Mouse (Mus musculus) midbrain, embryonic 16.5 days (tissue): ENCODE results near the gene Rasgrp2. TPM values are rescaled to one million over a fixed set of nuclear protein-coding genes. Genes with fewer than 3 reads are reported as not detected.
A peak's percentile ranks its signal among the peaks of the same experiment; 100 is the strongest.

Experiments
- ATAC-seq: fragments of 200-750 bp; cut with Nextera tagmentation; 2 replicates; pipeline ENCODE4 v1.8.0; 2017; ENCODE audit warnings: moderate TSS enrichment
- H3K27ac ChIP-seq: fragments of 300-500 bp; sonication (generic); 2 replicates; pipeline ENCODE4 v1.5.1; 2014; ENCODE audit warnings: mild to moderate bottlenecking, low read length, mixed read lengths
- H3K27me3 ChIP-seq: fragments of 300-500 bp; sonication (generic); 2 replicates; pipeline ENCODE4 v1.6.1; 2014; ENCODE audit warnings: low read depth, low read length, mixed read lengths; ENCODE audit not compliant: control insufficient read depth, insufficient read depth
- H3K36me3 ChIP-seq: fragments of 300-500 bp; sonication (generic); 2 replicates; pipeline ENCODE4 v1.6.1; 2014; ENCODE audit warnings: mild to moderate bottlenecking, low read length, moderate library complexity, mixed read lengths; ENCODE audit not compliant: control insufficient read depth, insufficient read depth
- H3K4me1 ChIP-seq: fragments of 300-500 bp; sonication (generic); 2 replicates; pipeline ENCODE4 v1.6.1; 2014; ENCODE audit warnings: mild to moderate bottlenecking, low read length, mixed read lengths; ENCODE audit not compliant: control insufficient read depth, insufficient read depth
- H3K4me2 ChIP-seq: fragments of 300-500 bp; sonication (generic); 2 replicates; pipeline ENCODE4 v1.6.1; 2014; ENCODE audit warnings: mild to moderate bottlenecking, low read length, mixed read lengths
- H3K4me3 ChIP-seq: fragments of 300-500 bp; sonication (generic); 2 replicates; pipeline ENCODE4 v1.5.1; 2014; ENCODE audit warnings: low read depth, mild to moderate bottlenecking, low read length, moderate library complexity, mixed read lengths
- H3K9ac ChIP-seq: fragments of 300-500 bp; sonication (generic); 2 replicates; pipeline ENCODE4 v1.6.1; 2014; ENCODE audit warnings: low read depth, low read length, mixed read lengths
- H3K9me3 ChIP-seq: fragments of 300-500 bp; sonication (generic); replicated peaks from 2 replicates; pipeline ENCODE4 v1.6.1; 2014; ENCODE audit warnings: mild to moderate bottlenecking, low read length, mixed read lengths; ENCODE audit not compliant: control insufficient read depth, poor library complexity, severe bottlenecking
- WGBS: fragments of 180-500 bp; shearing (Covaris S2); extraction: QIAGEN DNeasy Blood & Tissue Kit; methylation state at CpG from one replicate; pipeline ENCODE4 v1.1.7; 2014; 5-methylcytosine and 5-hydroxymethylcytosine counted together
- polyA plus RNA-seq: library from polyadenylated mRNA; unstranded; fragments of >200 nt; fragmentation: Nextera tagmentation; extraction: Ambion mirVana; gene quantifications from 2 replicates; pipeline ENCODE4 v1.2.1, GENCODE M21; 2015

Gene Rasgrp2
- polyA plus RNA-seq, 1 experiment from 2014 or later = 139 TPM

- no peaks in the 10 kb centered on the region for H3K9me3 ChIP-seq
- no peak for ATAC-seq
- peaks cover 8% of the 10 kb centered on the region for H3K4me1 ChIP-seq
- H3K4me3 ChIP-seq = no peak overlapping the region
- H3K36me3 ChIP-seq = no peaks in the 10 kb centered on the region
- H3K27ac ChIP-seq = no peak overlapping the region
- H3K4me2 ChIP-seq = no peak overlapping the region
- WGBS = 68% methylated on average over 9 of the region's 9 CpGs
- no peak overlapping the region for H3K9ac ChIP-seq
- no peaks in the 10 kb centered on the region for H3K27me3 ChIP-seq
Measured at GRCm38 (mm10) chr19:6386234-6386633, 12.9 kb upstream of the Rasgrp2 start.

- Histone ChIP-seq H3K4me3 (no peak overlapping the region), H3K4me2 (no peak overlapping the region), H3K27ac (no peak overlapping the region), H3K9ac (no peak overlapping the region), H3K36me3 (no peaks in the 10 kb centered on the region), H3K27me3 (no peaks in the 10 kb centered on the region), H3K9me3 (no peaks in the 10 kb centered on the region), H3K4me1 (peaks cover 8% of the 10 kb centered on the region)
- ATAC-seq = no peak
- WGBS = 85% methylated on average over 13 of the region's 13 CpGs
Measured at GRCm38 (mm10) chr19:6388006-6388405, 11.1 kb upstream of the Rasgrp2 start.

DNA sequence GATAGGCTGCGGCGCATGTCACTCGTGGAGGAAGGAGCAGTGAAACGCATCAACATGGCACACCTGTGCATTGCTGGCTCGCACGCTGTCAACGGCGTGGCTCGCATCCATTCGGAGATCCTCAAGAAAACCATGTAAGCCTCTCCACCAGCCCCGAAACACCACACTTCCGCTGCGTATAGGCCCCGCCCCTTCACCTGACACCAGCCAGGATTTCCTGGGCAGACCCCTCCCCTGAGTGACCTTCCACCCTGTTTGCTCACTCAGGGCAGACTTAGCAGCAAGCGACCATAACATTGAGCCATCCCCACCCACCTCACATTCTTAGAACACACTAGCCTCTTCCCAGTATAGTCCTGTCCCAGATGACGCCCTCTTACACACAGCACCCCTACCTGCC, 9.3 kb upstream of the Rasgrp2 start:
- 7% methylated on average over 16 of the region's 16 CpGs for WGBS
- H3K4me2 ChIP-seq = peak overlapping the region; percentile 68
- ATAC-seq = peak; percentile 55
- peak overlapping the region; percentile 37 for H3K4me3 ChIP-seq
- no peaks in the 10 kb centered on the region for H3K27me3 ChIP-seq
- peak overlapping the region; percentile 68 for H3K9ac ChIP-seq
- H3K27ac ChIP-seq = no peak overlapping the region
- H3K4me1 ChIP-seq = peaks cover 8% of the 10 kb centered on the region
- H3K36me3 ChIP-seq = no peaks in the 10 kb centered on the region
- H3K9me3 ChIP-seq = no peaks in the 10 kb centered on the region

DNA sequence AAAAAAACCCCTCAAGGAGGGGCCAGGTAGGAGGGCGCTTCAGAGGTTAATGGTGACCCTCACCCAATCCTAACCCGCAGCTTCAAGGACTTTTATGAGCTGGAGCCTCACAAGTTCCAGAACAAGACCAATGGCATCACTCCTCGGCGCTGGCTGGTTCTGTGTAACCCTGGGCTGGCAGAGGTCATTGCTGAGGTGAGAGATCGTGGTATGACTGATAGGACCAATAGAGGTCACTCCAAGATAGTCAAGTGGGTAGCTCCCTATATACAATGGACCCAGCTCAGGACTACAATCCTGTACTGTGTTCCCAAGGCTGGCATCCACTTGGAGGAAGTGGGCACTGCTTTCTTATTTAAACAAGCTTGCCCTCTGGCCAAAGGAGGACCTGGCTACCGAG, 8.9 kb upstream of the Rasgrp2 start:
- peak overlapping the region; percentile 37 for H3K4me3 ChIP-seq
- 64% methylated on average over 6 of the region's 6 CpGs for WGBS
- H3K4me2 ChIP-seq = peak overlapping the region; percentile 68
- no peak overlapping the region for H3K27ac ChIP-seq
- no peaks in the 10 kb centered on the region for H3K27me3 ChIP-seq
- no peaks in the 10 kb centered on the region for H3K36me3 ChIP-seq
- no peaks in the 10 kb centered on the region for H3K9me3 ChIP-seq
- H3K4me1 ChIP-seq = peaks cover 8% of the 10 kb centered on the region
- ATAC-seq = peak; percentile 8; the same call in 1 of the 2 replicates
- H3K9ac ChIP-seq = peak overlapping the region; percentile 68

DNA sequence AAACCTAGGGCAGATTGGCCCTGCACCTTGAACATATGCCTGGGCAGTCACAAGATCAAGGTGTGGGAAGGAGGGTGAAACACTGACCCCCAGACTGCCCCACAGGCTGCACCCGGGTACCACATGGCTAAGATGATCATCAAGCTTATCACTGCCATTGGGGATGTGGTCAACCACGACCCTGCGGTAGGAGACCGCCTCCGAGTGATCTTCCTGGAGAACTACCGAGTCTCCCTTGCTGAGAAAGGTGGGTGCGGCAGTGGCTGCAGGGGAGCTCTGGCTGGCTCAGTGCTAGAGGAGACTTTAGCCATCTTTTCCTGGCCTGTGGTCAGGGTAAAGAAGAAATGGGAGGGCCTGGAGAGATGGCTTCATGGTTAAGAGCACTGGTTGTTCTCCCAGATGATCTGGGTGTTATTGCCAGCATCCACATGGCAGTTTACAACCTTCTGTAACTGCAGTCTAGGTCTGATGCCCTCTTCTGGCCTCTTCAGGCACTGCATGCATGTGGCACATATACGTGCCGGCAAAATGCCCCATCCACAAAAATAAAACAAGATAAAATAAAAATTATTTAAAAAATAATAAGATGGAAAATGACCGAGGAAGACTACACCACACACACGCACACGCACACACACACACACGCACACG, 6.3 kb upstream of the Rasgrp2 start:
- 93% methylated on average over 14 of the region's 14 CpGs for WGBS
- Histone ChIP-seq H3K27me3 (no peaks in the 10 kb centered on the region), H3K9ac (no peak overlapping the region), H3K27ac (no peak overlapping the region), H3K4me2 (no peak overlapping the region), H3K4me1 (peaks cover 8% of the 10 kb centered on the region), H3K9me3 (no peaks in the 10 kb centered on the region), H3K36me3 (no peaks in the 10 kb centered on the region), H3K4me3 (no peak overlapping the region)
- no peak for ATAC-seq

DNA sequence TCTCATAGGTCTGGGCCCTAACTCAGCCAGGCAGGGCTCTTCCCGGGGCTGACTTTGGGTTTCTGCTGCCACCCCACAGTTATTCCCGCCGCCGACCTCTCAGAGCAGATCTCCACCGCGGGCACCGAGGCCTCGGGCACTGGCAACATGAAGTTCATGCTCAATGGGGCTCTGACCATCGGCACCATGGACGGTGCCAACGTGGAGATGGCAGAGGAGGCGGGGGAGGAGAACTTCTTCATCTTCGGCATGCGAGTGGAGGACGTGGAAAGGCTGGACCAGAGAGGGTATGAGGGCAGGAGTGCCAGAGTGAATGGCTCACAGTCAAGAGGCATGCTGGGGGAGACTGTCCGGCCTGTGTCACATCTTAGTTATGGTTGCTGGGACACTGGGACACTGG, 5.5 kb upstream of the Rasgrp2 start:
- H3K4me1 ChIP-seq = peaks cover 11% of the 10 kb centered on the region
- H3K9ac ChIP-seq = no peak overlapping the region
- H3K4me3 ChIP-seq = no peak overlapping the region
- no peak overlapping the region for H3K27ac ChIP-seq
- H3K9me3 ChIP-seq = no peaks in the 10 kb centered on the region
- ATAC-seq = no peak
- WGBS = 96% methylated on average over 16 of the region's 16 CpGs
- no peak overlapping the region for H3K4me2 ChIP-seq
- H3K36me3 ChIP-seq = no peaks in the 10 kb centered on the region
- no peaks in the 10 kb centered on the region for H3K27me3 ChIP-seq

DNA sequence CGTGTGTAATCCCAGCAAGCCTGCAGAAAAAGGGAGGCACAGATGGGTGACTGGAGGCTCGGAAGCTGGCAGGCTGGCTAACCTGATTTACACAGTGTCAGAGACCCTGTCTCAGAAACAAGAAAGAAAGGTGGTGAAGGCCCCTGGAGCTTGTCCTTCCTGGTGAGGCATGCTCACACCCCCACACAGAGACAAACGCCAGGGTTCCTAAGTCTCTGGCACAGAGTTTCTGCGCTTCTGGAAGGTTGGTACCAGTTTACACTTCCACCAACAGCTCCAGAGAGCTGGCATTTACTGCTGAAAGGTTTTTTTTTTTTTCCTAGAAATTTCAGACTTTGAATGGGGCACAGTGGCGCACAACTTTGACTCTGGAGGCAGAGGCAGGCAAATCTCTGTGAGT, 2.9 kb upstream of the Rasgrp2 start:
- 86% methylated on average over 5 of the region's 5 CpGs for WGBS

GRCm38 (mm10) chr19:6397582-6398249, 1.4 kb upstream of the Rasgrp2 start:
- H3K4me3 ChIP-seq = no peak overlapping the region
- WGBS = 84% methylated on average over 22 of the region's 22 CpGs
- ATAC-seq = no peak

More for the DNA sequence above, 2.9 kb upstream of the Rasgrp2 start:
- no peak overlapping the region for H3K4me3 ChIP-seq
- H3K27me3 ChIP-seq = no peaks in the 10 kb centered on the region
- H3K9ac ChIP-seq = no peak overlapping the region
- no peaks in the 10 kb centered on the region for H3K9me3 ChIP-seq
- H3K4me2 ChIP-seq = no peak overlapping the region
- no peak overlapping the region for H3K27ac ChIP-seq
- peaks cover 24% of the 10 kb centered on the region for H3K4me1 ChIP-seq
- H3K36me3 ChIP-seq = no peaks in the 10 kb centered on the region
- no peak for ATAC-seq

More at GRCm38 (mm10) chr19:6397582-6398249, 1.4 kb upstream of the Rasgrp2 start:
- H3K36me3 ChIP-seq = no peaks in the 10 kb centered on the region
- H3K4me1 ChIP-seq = peaks cover 34% of the 10 kb centered on the region
- H3K4me2 ChIP-seq = peak overlapping the region; percentile 97; the same call in 1 of the 2 replicates
- H3K9ac ChIP-seq = no peak overlapping the region
- H3K9me3 ChIP-seq = no peaks in the 10 kb centered on the region
- peaks cover 2% of the 10 kb centered on the region; the same call in 1 of the 2 replicates for H3K27me3 ChIP-seq
- no peak overlapping the region for H3K27ac ChIP-seq
